Mouse (Mus musculus) liver, embryonic 14.5 days (tissue): ENCODE results near the gene 9530003J23Rik. TPM values are rescaled to one million over a fixed set of nuclear protein-coding genes. Genes with fewer than 3 reads are reported as not detected.

ENCODE experiments used
- ATAC-seq: fragments of 200-750 bp; cut with Nextera tagmentation; 2 replicates; pipeline ENCODE4 v1.8.0; 2017; ENCODE audit warnings: moderate number of reproducible peaks, mild to moderate bottlenecking, moderate library complexity; ENCODE audit not compliant: insufficient read depth
- DNase-seq, 3 experiments: peaks; one replicate each; pipeline ENCODE4 v3.0.0-alpha.2; 2012 to 2013; ENCODE audit warnings: low read depth in 3 of 3, low spot score in 3 of 3
- H3K27ac ChIP-seq: fragments of 300-500 bp; sonication (generic); 2 replicates; pipeline ENCODE4 v1.5.1; 2014; ENCODE audit warnings: moderate library complexity, mild to moderate bottlenecking, control low read depth, inconsistent platforms
- H3K27me3 ChIP-seq: fragments of 300-500 bp; sonication (generic); 2 replicates; pipeline ENCODE4 v1.6.1; 2014; ENCODE audit warnings: mild to moderate bottlenecking, low read length, moderate library complexity; ENCODE audit not compliant: control insufficient read depth, insufficient read depth
- H3K36me3 ChIP-seq: fragments of 300-500 bp; sonication (generic); replicated peaks from 2 replicates; pipeline ENCODE4 v1.6.1; 2014; ENCODE audit warnings: low read depth; ENCODE audit not compliant: control insufficient read depth, insufficient read depth
- H3K4me1 ChIP-seq, 2 experiments: fragments of 200-500 bp in 1 of 2; fragments of 300-500 bp in 1 of 2; sonication (generic) in 1 of 2; replicated peaks; 2 replicates each; pipeline ENCODE4 v1.6.1; 2012 to 2014; ENCODE audit warnings: antibody characterized with exemption in 1 of 2, inconsistent platforms in 1 of 2, low read length in 1 of 2; ENCODE audit not compliant: control insufficient read depth in 2 of 2, insufficient read depth in 2 of 2
- H3K4me2 ChIP-seq: fragments of 300-500 bp; sonication (generic); 2 replicates; pipeline ENCODE4 v1.6.1; 2014; ENCODE audit warnings: low read depth, mild to moderate bottlenecking, control low read depth, moderate library complexity
- H3K4me3 ChIP-seq, 2 experiments: fragments of 200-500 bp in 1 of 2; fragments of 300-500 bp in 1 of 2; sonication (generic) in 1 of 2; 2 replicates each; pipeline ENCODE4 v1.5.1; 2012 to 2014; ENCODE audit warnings: low read depth in 2 of 2, low read length in 2 of 2, mild to moderate bottlenecking in 2 of 2, control low read depth in 1 of 2, inconsistent platforms in 1 of 2, moderate library complexity in 1 of 2; ENCODE audit not compliant: insufficient read depth in 1 of 2
- H3K9ac ChIP-seq: fragments of 300-500 bp; sonication (generic); replicated peaks from 2 replicates; pipeline ENCODE4 v1.6.1; 2014; ENCODE audit warnings: mild to moderate bottlenecking, control low read depth, moderate library complexity
- H3K9me3 ChIP-seq: fragments of 300-500 bp; sonication (generic); 2 replicates; pipeline ENCODE4 v1.6.1; 2016; ENCODE audit warnings: low read length, mixed read lengths; ENCODE audit not compliant: control insufficient read depth
- CTCF ChIP-seq: IDR thresholded peaks from 2 replicates; pipeline ENCODE4 v1.5.1; 2016; ENCODE audit warnings: antibody characterized with exemption, low read depth, control low read depth
- EP300 ChIP-seq: IDR thresholded peaks from 2 replicates; pipeline ENCODE4 v1.6.1; 2016; ENCODE audit warnings: antibody characterized with exemption, low read depth
- WGBS: fragments of 180-500 bp; shearing (Covaris S2); extraction: QIAGEN DNeasy Blood & Tissue Kit; methylation state at CpG from one replicate; pipeline ENCODE4 v1.1.7; 2014; ENCODE audit not compliant: insufficient replicate concordance; 5-methylcytosine and 5-hydroxymethylcytosine counted together
- polyA plus RNA-seq, 2 experiments: library from polyadenylated mRNA; depleted of rRNA in 1 of 2; stranded (reverse) in 1 of 2; unstranded in 1 of 2; fragments of >200 nt; fragmentation: Nextera tagmentation in 1 of 2; extraction: Ambion mirVana in 1 of 2; gene quantifications; 2 replicates each; pipeline versions ENCODE4 v1.2.1 to v1.2.3; 2012 to 2014

The 9530003J23Rik gene
- polyA plus RNA-seq, 2 experiments: not detected

- peaks cover 70% of the 10 kb centered on the region for H3K36me3 ChIP-seq
- no peaks in the 10 kb centered on the region for H3K27me3 ChIP-seq
- no peak overlapping the region for H3K27ac ChIP-seq
- DNase-seq (no peak), ATAC-seq (no peak)
- H3K4me2 ChIP-seq: no peak overlapping the region
- no peak overlapping the region for H3K4me3 ChIP-seq
- H3K9me3 ChIP-seq: no peaks in the 10 kb centered on the region
- no peak overlapping the region for H3K9ac ChIP-seq
- WGBS: 91% methylated on average over 8 of the region's 8 CpGs
- peaks cover 4 to 10% of the 10 kb centered on the region in 2 experiments for H3K4me1 ChIP-seq
- TF ChIP-seq CTCF: no peak
- TF ChIP-seq EP300: no peak
These were observed 20.2 kb downstream of the 9530003J23Rik start for GRCm38 (mm10) chr10:117218351-117218750.

GRCm38 (mm10) chr10:117217246-117217840 is 21.2 kb downstream of the 9530003J23Rik start:
- DNase-seq (no peak), ATAC-seq (peak; percentile 49; the same call in 1 of the 2 replicates)
- H3K27ac ChIP-seq: no peak overlapping the region
- H3K4me2 ChIP-seq: no peak overlapping the region
- H3K4me1 ChIP-seq: peaks cover 0 to 5% of the 10 kb centered on the region in 2 experiments; a peak in 2 of 4 replicates
- no peak overlapping the region for H3K9ac ChIP-seq
- no peaks in the 10 kb centered on the region for H3K27me3 ChIP-seq
- H3K36me3 ChIP-seq: peaks cover 65% of the 10 kb centered on the region
- WGBS: 74% methylated on average over 20 of the region's 20 CpGs
- no peak overlapping the region for H3K4me3 ChIP-seq
- TF ChIP-seq CTCF: no peak
- TF ChIP-seq EP300: no peak
- H3K9me3 ChIP-seq: no peaks in the 10 kb centered on the region

- no peaks in the 10 kb centered on the region for H3K27me3 ChIP-seq
- no peak overlapping the region for H3K9ac ChIP-seq
- H3K9me3 ChIP-seq: no peaks in the 10 kb centered on the region
- DNase-seq: peak in 2 of 3 experiments; percentile 37 to 39
- H3K4me1 ChIP-seq: peaks cover 0 to 5% of the 10 kb centered on the region in 2 experiments; a peak in 2 of 4 replicates
- TF ChIP-seq EP300 (no peak), CTCF (peak; percentile 94)
- ATAC-seq: peak; percentile 60; the same call in 1 of the 2 replicates
- H3K4me3 ChIP-seq: no peak overlapping the region
- H3K27ac ChIP-seq: no peak overlapping the region
- no peak overlapping the region for H3K4me2 ChIP-seq
- 55% methylated on average over 5 of the region's 5 CpGs for WGBS
- H3K36me3 ChIP-seq: peaks cover 60% of the 10 kb centered on the region
These were observed 21.7 kb downstream of the 9530003J23Rik start for GRCm38 (mm10) chr10:117216793-117217192.

- ATAC-seq: no peak
- peaks cover 53% of the 10 kb centered on the region for H3K36me3 ChIP-seq
These were observed 22.4 kb downstream of the 9530003J23Rik start for GRCm38 (mm10) chr10:117216132-117216495.

GRCm38 (mm10) chr10:117215409-117216131 is 22.9 kb downstream of the 9530003J23Rik start:
- Histone ChIP-seq H3K27me3 (no peaks in the 10 kb centered on the region), H3K4me3 (no peak overlapping the region)

More at GRCm38 (mm10) chr10:117216132-117216495, 22.4 kb downstream of the 9530003J23Rik start:
- no peak overlapping the region for H3K4me2 ChIP-seq
- no peaks in the 10 kb centered on the region for H3K27me3 ChIP-seq
- no peak for DNase-seq
- 86% methylated on average over 9 of the region's 9 CpGs for WGBS
- no peak overlapping the region for H3K4me3 ChIP-seq
- no peak overlapping the region for H3K9ac ChIP-seq
- H3K27ac ChIP-seq: no peak overlapping the region
- TF ChIP-seq EP300 (no peak), CTCF (no peak)
- no peaks in the 10 kb centered on the region for H3K9me3 ChIP-seq
- H3K4me1 ChIP-seq: peaks cover 0 to 5% of the 10 kb centered on the region in 2 experiments; a peak in 2 of 4 replicates

More at GRCm38 (mm10) chr10:117215409-117216131, 22.9 kb downstream of the 9530003J23Rik start:
- ATAC-seq (no peak), DNase-seq (no peak)
- H3K27ac ChIP-seq: no peak overlapping the region
- H3K4me2 ChIP-seq: no peak overlapping the region
- no peaks in the 10 kb centered on the region for H3K9me3 ChIP-seq
- H3K9ac ChIP-seq: no peak overlapping the region
- H3K4me1 ChIP-seq: peaks cover 0 to 5% of the 10 kb centered on the region in 2 experiments; a peak in 2 of 4 replicates
- H3K36me3 ChIP-seq: peaks cover 51% of the 10 kb centered on the region
- WGBS: 88% methylated on average over 25 of the region's 25 CpGs
- TF ChIP-seq EP300 (no peak), CTCF (no peak)
